Mouse (Mus musculus) spleen, postnatal 10 days (tissue): Measurements from ENCODE around the gene 9030612E09Rik.

Experiments used
- DNase-seq, 2 experiments: peaks; one replicate each; pipeline ENCODE4 v3.0.0; 2021 to 2022; ENCODE audit warnings: low spot score in 2 of 2

9030612E09Rik gene

DNA sequence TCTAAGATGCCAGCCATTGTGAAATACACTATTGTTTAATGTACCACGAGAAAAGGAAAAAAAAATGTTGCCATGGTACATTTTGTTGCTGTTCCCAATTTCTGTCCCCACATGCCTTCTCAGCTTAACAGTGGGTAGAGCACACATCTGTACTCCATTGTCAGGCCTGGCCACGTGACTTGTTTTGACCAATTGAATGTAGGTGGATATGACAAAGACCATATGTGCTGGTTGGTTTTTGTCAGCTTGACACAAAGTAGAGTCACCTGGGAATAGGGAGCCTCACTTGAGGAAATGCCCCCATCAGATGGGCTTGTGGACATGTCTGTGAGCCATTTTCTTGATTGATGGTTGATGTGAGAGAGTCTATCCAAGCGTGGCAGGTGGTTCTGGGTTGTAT is 29.4 kb downstream of the 9030612E09Rik start:
- DNase-seq = no peak

- peak; percentile 47 to 79 for DNase-seq
These were observed 37.4 kb downstream of the 9030612E09Rik start for GRCm38 (mm10) chr10:43211866-43212265.

- no peak for DNase-seq
These were observed 42.9 kb downstream of the 9030612E09Rik start for GRCm38 (mm10) chr10:43217361-43217900.

DNA sequence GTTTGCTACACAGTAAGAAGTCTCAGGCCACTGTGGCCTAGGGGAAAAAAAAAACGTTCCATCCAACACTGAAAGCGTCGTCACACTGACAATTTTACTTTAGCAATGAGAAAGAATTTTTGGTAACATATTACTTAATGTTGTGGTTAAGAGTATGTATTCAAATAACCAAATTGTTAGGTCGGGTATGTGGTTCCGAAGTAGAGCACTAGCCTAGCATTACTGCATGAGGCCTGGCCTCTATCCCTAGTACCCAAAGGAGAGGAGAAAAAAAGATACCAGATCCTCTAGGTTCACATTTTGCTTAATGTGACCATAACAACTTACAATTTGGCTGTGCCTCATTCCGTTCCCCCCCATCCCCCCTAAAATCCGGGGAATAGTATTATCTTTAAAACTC is 46.0 kb downstream of the 9030612E09Rik start:
- DNase-seq = no peak

DNA sequence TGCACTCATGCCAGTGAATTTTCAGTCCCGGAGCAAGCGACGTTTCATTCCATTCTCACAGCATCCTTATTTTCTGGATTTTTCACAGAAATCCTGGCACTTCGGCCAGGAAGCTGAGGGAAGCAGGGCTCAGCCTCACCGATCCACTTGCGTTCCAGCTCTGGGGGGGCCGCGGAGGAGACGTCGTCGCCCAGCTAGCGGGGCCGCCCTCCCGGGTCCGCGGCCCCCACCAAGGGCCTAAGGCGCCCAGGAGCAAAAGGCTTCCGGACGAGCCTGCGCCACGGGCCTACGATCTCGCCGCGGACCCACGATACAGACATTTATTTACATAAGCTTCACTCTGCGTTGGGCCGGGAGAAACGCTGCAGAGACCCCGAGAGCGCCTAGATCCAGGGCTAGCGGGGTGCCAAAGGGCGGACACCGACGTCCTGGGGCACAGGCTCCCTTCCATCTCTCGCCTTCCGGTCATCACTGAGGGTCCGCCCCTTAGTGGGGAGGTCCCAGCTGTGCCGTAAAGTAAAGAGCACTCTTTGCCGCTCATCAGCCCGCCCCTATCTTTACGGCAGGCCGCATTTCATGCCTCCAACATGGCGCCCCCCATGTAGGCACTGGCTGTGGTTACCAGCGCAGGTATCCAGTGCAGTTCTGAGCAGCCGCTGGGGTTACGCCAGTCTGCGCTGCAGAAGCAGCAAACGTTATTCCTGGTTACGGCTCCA is 46.6 kb downstream of the 9030612E09Rik start, which contains the start of gene Pdss2:
Pdss2 (plus strand) TSS at position 577 of the 716 bp plus-strand sequence.
- DNase-seq = peak; percentile 84 to 94

DNA sequence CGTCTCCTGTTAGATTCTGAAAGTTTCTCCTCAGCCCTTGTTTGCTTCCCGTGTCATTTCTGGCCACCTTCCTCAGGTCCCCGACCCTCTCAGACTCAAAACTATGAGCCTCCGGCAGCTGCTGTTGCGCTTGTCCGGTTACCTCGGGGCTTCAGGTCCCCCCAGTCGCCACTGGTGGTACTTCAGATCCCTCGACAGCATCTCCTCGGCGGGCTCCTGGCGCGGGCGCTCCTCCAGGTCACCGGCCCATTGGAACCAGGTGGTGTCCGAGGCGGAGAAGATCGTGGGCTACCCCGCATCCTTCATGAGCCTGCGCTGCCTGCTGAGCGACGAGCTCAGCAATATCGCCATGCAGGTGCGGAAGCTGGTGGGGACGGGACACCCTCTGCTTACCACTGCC is 47.2 kb downstream of the 9030612E09Rik start:
- DNase-seq = peak in 1 of 2 experiments; percentile 56

DNA sequence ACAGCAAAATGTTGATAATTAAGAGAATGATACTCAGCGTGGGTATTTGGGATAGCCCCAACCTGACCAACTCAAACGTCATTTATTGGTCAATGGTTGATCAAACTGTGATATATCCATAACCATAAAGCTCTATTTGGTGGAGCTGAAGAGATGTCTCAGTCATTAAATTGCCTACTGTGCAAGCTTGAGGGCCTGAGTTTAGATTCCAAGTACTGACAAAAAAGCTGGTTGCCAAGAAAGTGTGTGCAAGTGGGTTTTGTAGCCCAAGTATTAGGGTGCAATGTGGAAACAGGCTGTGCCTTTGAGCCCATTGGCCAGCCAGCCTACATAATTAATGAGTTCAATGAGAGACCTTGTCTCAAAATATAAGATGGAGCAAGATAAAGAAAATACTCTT is 48.9 kb downstream of the 9030612E09Rik start:
- no peak for DNase-seq
